Mouse (Mus musculus) erythroblast, embryonic 14.5 days (primary cell): Measurements from ENCODE around the gene Lim2. TPM values are rescaled to one million over a fixed set of nuclear protein-coding genes. Genes with fewer than 3 reads are reported as not detected.

ENCODE experiments used
- H3K27me3 ChIP-seq: 2 replicates; pipeline ENCODE4 v1.6.1; 2012; ENCODE audit warnings: inconsistent platforms; ENCODE audit not compliant: control insufficient read depth
- H3K36me3 ChIP-seq: 2 replicates; pipeline ENCODE4 v1.6.1; 2012; ENCODE audit warnings: mild to moderate bottlenecking, inconsistent platforms; ENCODE audit not compliant: control insufficient read depth
- H3K4me1 ChIP-seq: 2 replicates; pipeline ENCODE4 v1.6.1; 2012; ENCODE audit warnings: inconsistent platforms; ENCODE audit not compliant: control insufficient read depth
- H3K4me3 ChIP-seq: replicated peaks from 2 replicates; pipeline ENCODE3; 2012; ENCODE audit warnings: moderate library complexity, mild to moderate bottlenecking, inconsistent platforms
- H3K9me3 ChIP-seq: 2 replicates; pipeline ENCODE4 v1.6.1; 2012; ENCODE audit warnings: low read length, inconsistent platforms, mixed read lengths; ENCODE audit not compliant: control insufficient read depth
- GATA1 ChIP-seq: IDR thresholded peaks from 2 replicates; pipeline ENCODE4 v1.6.1; 2012; ENCODE audit warnings: low read length, inconsistent platforms, mixed read lengths
- TAL1 ChIP-seq: IDR thresholded peaks from 3 replicates; pipeline ENCODE4 v1.6.1; 2012; ENCODE audit warnings: low read length, inconsistent platforms, mixed read lengths
- polyA plus RNA-seq: library from polyadenylated mRNA; stranded (reverse); fragments of >175 nt; gene quantifications from 2 replicates; pipeline ENCODE4 v1.2.3, GENCODE M21; 2012

Gene Lim2
- polyA plus RNA-seq, 1 experiment = not detected

GRCm38 (mm10) chr7:43481191-43481590 is 53.7 kb downstream of the Lim2 start:
- no peak overlapping the region for H3K4me3 ChIP-seq
- peaks cover 26% of the 10 kb centered on the region for H3K27me3 ChIP-seq
- H3K9me3 ChIP-seq = no peaks in the 10 kb centered on the region
- TF ChIP-seq TAL1 (no peak), GATA1 (no peak)
- no peaks in the 10 kb centered on the region for H3K4me1 ChIP-seq
- H3K36me3 ChIP-seq = no peaks in the 10 kb centered on the region

- Histone ChIP-seq H3K9me3 (no peaks in the 10 kb centered on the region), H3K4me3 (no peak overlapping the region), H3K4me1 (no peaks in the 10 kb centered on the region), H3K36me3 (no peaks in the 10 kb centered on the region), H3K27me3 (peaks cover 16% of the 10 kb centered on the region)
- TF ChIP-seq TAL1 = no peak
Observed at GRCm38 (mm10) chr7:43482090-43482716, 54.7 kb downstream of the Lim2 start.

GRCm38 (mm10) chr7:43483236-43483635 is 55.8 kb downstream of the Lim2 start:
- no peak overlapping the region for H3K4me3 ChIP-seq
- H3K9me3 ChIP-seq = no peaks in the 10 kb centered on the region
- TF ChIP-seq TAL1 (no peak), GATA1 (no peak)
- H3K4me1 ChIP-seq = no peaks in the 10 kb centered on the region
- peaks cover 6% of the 10 kb centered on the region; the same call in 1 of the 2 replicates for H3K27me3 ChIP-seq
- no peaks in the 10 kb centered on the region for H3K36me3 ChIP-seq

Other genes with a start within 250 kb of the Lim2 start
- 0.01 and 0.04 TPM in 2 replicates for gene Zfp715, start 114.4 kb upstream of the Lim2 start, polyA plus RNA-seq
- gene Siglecf, start 76.3 kb upstream of the Lim2 start, polyA plus RNA-seq = 0.02 TPM in 1 of 2 replicates, not detected in the other
- not detected in 2 replicates for gene Siglecg, start 19.5 kb upstream of the Lim2 start, polyA plus RNA-seq
- gene Nkg7, start 9.4 kb downstream of the Lim2 start, polyA plus RNA-seq = not detected in 2 replicates
- gene Cldnd2, start 13.1 kb downstream of the Lim2 start, polyA plus RNA-seq = not detected in 2 replicates
- 8.9 and 11.8 TPM in 2 replicates for gene Etfb, start 16.4 kb downstream of the Lim2 start, polyA plus RNA-seq
- not detected in 2 replicates for gene Gm45233, start 16.5 kb downstream of the Lim2 start, polyA plus RNA-seq
- gene Vsig10l, start 35.5 kb downstream of the Lim2 start, polyA plus RNA-seq = 0.06 and 0.10 TPM in 2 replicates
- 0.01 TPM in 1 of 2 replicates, not detected in the other for gene Iglon5, start 62.4 kb downstream of the Lim2 start, polyA plus RNA-seq
- not detected in 2 replicates for gene 4931406B18Rik, start 78.3 kb downstream of the Lim2 start, polyA plus RNA-seq
- gene Cd33, start 116.8 kb downstream of the Lim2 start, polyA plus RNA-seq = 0.02 TPM in 1 of 2 replicates, not detected in the other
- not detected in 2 replicates for gene Zfp658, start 134.6 kb downstream of the Lim2 start, polyA plus RNA-seq
- not detected in 2 replicates for gene Zfp719, start 151.9 kb downstream of the Lim2 start, polyA plus RNA-seq
- gene Zfp819, start 179.5 kb downstream of the Lim2 start, polyA plus RNA-seq = 0.01 TPM in 1 of 2 replicates, not detected in the other
- not detected in 2 replicates for gene Ceacam18, start 207.0 kb downstream of the Lim2 start, polyA plus RNA-seq
- not detected in 2 replicates for gene Siglece, start 232.5 kb downstream of the Lim2 start, polyA plus RNA-seq
- gene Ctu1, start 244.3 kb downstream of the Lim2 start, polyA plus RNA-seq = 0.30 and 0.34 TPM in 2 replicates